Mouse (Mus musculus) ES-E14 (cell line): ENCODE measurements around the gene Pigb.

ENCODE experiments used
- CHD2 ChIP-seq: IDR thresholded peaks from 2 replicates; pipeline ENCODE4 v1.6.1; 2014; ENCODE audit warnings: mild to moderate bottlenecking, low read depth, low read length, inconsistent platforms
- HCFC1 ChIP-seq: IDR thresholded peaks from 2 replicates; pipeline ENCODE4 v1.6.1; 2012; ENCODE audit warnings: low read length, inconsistent platforms, borderline replicate concordance; ENCODE audit not compliant: insufficient read depth
- MAFK ChIP-seq: IDR thresholded peaks from 2 replicates; pipeline ENCODE4 v1.6.1; 2014; ENCODE audit warnings: mild to moderate bottlenecking, low read depth, low read length, inconsistent platforms; ENCODE audit not compliant: insufficient read depth
- ZNF384 ChIP-seq: IDR thresholded peaks from 2 replicates; pipeline ENCODE4 v1.6.1; 2012; ENCODE audit warnings: low read depth, low read length, inconsistent platforms

DNA sequence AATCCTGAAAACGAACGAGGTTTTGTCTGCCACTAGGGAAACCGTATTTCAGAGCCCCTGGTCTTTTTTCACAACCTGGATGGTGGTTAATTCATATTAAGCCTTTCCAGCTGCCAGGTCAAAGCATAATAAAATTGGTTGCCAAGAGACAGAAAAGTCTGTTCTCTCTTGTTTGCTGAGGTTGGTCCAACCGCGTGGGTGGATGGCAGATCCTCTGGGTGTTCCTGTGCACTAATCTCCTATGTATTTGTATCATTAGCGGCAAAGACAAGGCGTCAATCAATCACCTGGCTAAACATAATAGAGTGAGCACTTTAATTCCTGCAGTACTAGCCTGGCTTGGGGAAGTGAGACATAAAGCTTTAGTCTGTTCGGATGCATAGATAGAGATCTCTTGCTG lies 10.4 kb upstream of the Pigb start:
- no peak for TF ChIP-seq HCFC1
- TF ChIP-seq ZNF384 = no peak
- TF ChIP-seq MAFK = no peak
- TF ChIP-seq CHD2 = no peak
